Mouse (Mus musculus) embryonic facial prominence, embryonic 12.5 days (tissue): ENCODE results near the gene 4930512M02Rik. TPM values are rescaled to one million over a fixed set of nuclear protein-coding genes. Genes with fewer than 3 reads are reported as not detected.

Source experiments
- polyA plus RNA-seq: library from polyadenylated mRNA; unstranded; fragments of >200 nt; fragmentation: Nextera tagmentation; extraction: Ambion mirVana; gene quantifications from 2 replicates; pipeline ENCODE4 v1.2.1, GENCODE M21; 2016

4930512M02Rik gene
- polyA plus RNA-seq, 1 experiment from 2014 or later: not detected

Other genes with a start within 250 kb of the 4930512M02Rik start
- 2.4 and 3.8 TPM in 2 replicates for gene Spata48, start 165.7 kb downstream of the 4930512M02Rik start, polyA plus RNA-seq
- 0.98 and 1.1 TPM in 2 replicates for gene Zpbp, start 165.4 kb downstream of the 4930512M02Rik start, polyA plus RNA-seq
- 0.84 and 1.3 TPM in 2 replicates for gene Ikzf1, start 57.2 kb upstream of the 4930512M02Rik start, polyA plus RNA-seq
- gene Fignl1, start 181.1 kb upstream of the 4930512M02Rik start, polyA plus RNA-seq: 66.9 and 71.1 TPM in 2 replicates